Mouse (Mus musculus) stomach, postnatal 0 days (tissue): ENCODE measurements around the gene Rtn4r.

Experiments
- CTCF ChIP-seq: IDR thresholded peaks from 2 replicates; pipeline ENCODE4 v1.5.1; 2016; ENCODE audit warnings: antibody characterized with exemption, low read depth, mild to moderate bottlenecking, moderate library complexity
- EP300 ChIP-seq: optimal IDR thresholded peaks from 2 replicates; pipeline ENCODE3; 2016; ENCODE audit warnings: antibody characterized with exemption

GRCm38 (mm10) chr16:18152769-18153445 is 25.5 kb downstream of the Rtn4r start:
- TF ChIP-seq CTCF (no peak), EP300 (no peak)
